Mouse (Mus musculus): ENCODE measurements around the gene Anp32a. TPM values are rescaled to one million over a fixed set of nuclear protein-coding genes. Genes with fewer than 3 reads are reported as not detected.

Anp32a gene
- polyA plus RNA-seq, 1 experiment from 2014 or later, result 63.7 TPM

- no peak overlapping the region for H3K9ac ChIP-seq
- H3K4me3 ChIP-seq (replicated peaks), result no peak overlapping the region
- WGBS (ENCODE audit: insufficient replicate concordance), result 80% methylated on average over 5 of the region's 5 CpGs
- no peaks in the 10 kb centered on the region for H3K9me3 ChIP-seq (replicated peaks)
- no peaks in the 10 kb centered on the region for H3K27me3 ChIP-seq
- H3K4me1 ChIP-seq (replicated peaks), result peaks cover 87% of the 10 kb centered on the region
- no peak for ATAC-seq (ENCODE audit: insufficient read depth)
- H3K36me3 ChIP-seq (replicated peaks), result 0 out of 2 replicates have a peak, but pooled peaks cover 8% of the 10 kb centered on the region
- H3K4me2 ChIP-seq, result no peak overlapping the region
- no peak overlapping the region for H3K27ac ChIP-seq (replicated peaks)
Observed at GRCm38 (mm10) chr9:62347201-62347600, 6.1 kb downstream of the Anp32a start.

GRCm38 (mm10) chr9:62348050-62348449, 7.0 kb downstream of the Anp32a start:
- WGBS (ENCODE audit: insufficient replicate concordance), result 59% methylated on average over 10 of the region's 10 CpGs
- no peak overlapping the region for H3K4me2 ChIP-seq
- no peak overlapping the region for H3K9ac ChIP-seq
- ATAC-seq (ENCODE audit: insufficient read depth), result no peak
- no peak overlapping the region for H3K27ac ChIP-seq (replicated peaks)
- H3K4me1 ChIP-seq (replicated peaks), result peaks cover 91% of the 10 kb centered on the region
- no peaks in the 10 kb centered on the region for H3K9me3 ChIP-seq (replicated peaks)
- no peak overlapping the region for H3K4me3 ChIP-seq (replicated peaks)
- H3K27me3 ChIP-seq, result no peaks in the 10 kb centered on the region
- 0 out of 2 replicates have a peak, but pooled peaks cover 8% of the 10 kb centered on the region for H3K36me3 ChIP-seq (replicated peaks)

- no peak overlapping the region for H3K9ac ChIP-seq
Observed at GRCm38 (mm10) chr9:62348467-62348985, 7.4 kb downstream of the Anp32a start.

GRCm38 (mm10) chr9:62349250-62349649, 8.2 kb downstream of the Anp32a start:
- H3K4me3 ChIP-seq (replicated peaks), result no peak overlapping the region
- peaks cover 93% of the 10 kb centered on the region for H3K4me1 ChIP-seq (replicated peaks)
- 76% methylated on average over 15 of the region's 15 CpGs for WGBS (ENCODE audit: insufficient replicate concordance)
- no peaks in the 10 kb centered on the region for H3K9me3 ChIP-seq (replicated peaks)
- H3K9ac ChIP-seq, result no peak overlapping the region
- H3K27ac ChIP-seq (replicated peaks), result no peak overlapping the region
- no peak overlapping the region for H3K4me2 ChIP-seq
- no peak for ATAC-seq (ENCODE audit: insufficient read depth)
- H3K27me3 ChIP-seq, result no peaks in the 10 kb centered on the region
- 0 out of 2 replicates have a peak, but pooled peaks cover 8% of the 10 kb centered on the region for H3K36me3 ChIP-seq (replicated peaks)

More at GRCm38 (mm10) chr9:62348467-62348985, 7.4 kb downstream of the Anp32a start:
- no peak overlapping the region for H3K27ac ChIP-seq (replicated peaks)
- H3K4me3 ChIP-seq (replicated peaks), result no peak overlapping the region
- H3K27me3 ChIP-seq, result no peaks in the 10 kb centered on the region
- no peaks in the 10 kb centered on the region for H3K9me3 ChIP-seq (replicated peaks)
- no peak for ATAC-seq (ENCODE audit: insufficient read depth)
- no peak overlapping the region for H3K4me2 ChIP-seq
- H3K36me3 ChIP-seq (replicated peaks), result 0 out of 2 replicates have a peak, but pooled peaks cover 8% of the 10 kb centered on the region
- WGBS (ENCODE audit: insufficient replicate concordance), result 52% methylated on average over 6 of the region's 6 CpGs
- H3K4me1 ChIP-seq (replicated peaks), result peaks cover 91% of the 10 kb centered on the region

- Histone ChIP-seq H3K27ac (replicated peaks) (no peak overlapping the region), H3K27me3 (no peaks in the 10 kb centered on the region), H3K9me3 (replicated peaks) (no peaks in the 10 kb centered on the region), H3K36me3 (replicated peaks) (peaks cover 20% of the 10 kb centered on the region; the same call in 1 of the 2 replicates), H3K4me3 (replicated peaks) (no peak overlapping the region), H3K4me2 (no peak overlapping the region), H3K9ac (no peak overlapping the region), H3K4me1 (replicated peaks) (peaks cover 93% of the 10 kb centered on the region)
- 33% methylated on average over 2 of the region's 2 CpGs for WGBS (ENCODE audit: insufficient replicate concordance)
- no peak for ATAC-seq (ENCODE audit: insufficient read depth)
Observed at GRCm38 (mm10) chr9:62350721-62351120, 9.6 kb downstream of the Anp32a start.

DNA sequence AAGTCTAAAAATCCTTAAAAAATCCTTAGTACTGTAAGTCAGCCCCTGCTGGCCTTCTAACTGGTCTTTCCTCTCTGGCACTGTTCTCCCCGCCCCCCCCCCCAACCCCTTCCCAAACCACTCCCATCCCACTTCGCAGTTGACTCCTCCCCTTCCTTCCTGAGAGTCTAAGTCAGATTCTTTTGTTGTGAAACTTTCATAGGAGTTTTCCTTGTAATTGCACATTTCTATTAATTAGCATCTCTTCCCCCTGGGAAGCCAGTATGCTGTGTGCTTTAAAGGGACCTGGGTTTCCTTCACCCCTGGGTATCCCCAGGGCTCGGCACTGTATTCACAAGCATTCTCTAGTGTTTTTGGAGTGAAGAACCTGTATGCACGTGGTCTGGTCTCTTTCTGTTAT, 10.1 kb downstream of the Anp32a start:
- ATAC-seq (ENCODE audit: insufficient read depth), result no peak
- Histone ChIP-seq H3K4me1 (replicated peaks) (peaks cover 93% of the 10 kb centered on the region), H3K27me3 (no peaks in the 10 kb centered on the region), H3K9ac (no peak overlapping the region), H3K4me2 (no peak overlapping the region; the same call in 1 of the 2 replicates), H3K36me3 (replicated peaks) (peaks cover 23% of the 10 kb centered on the region; the same call in 1 of the 2 replicates), H3K27ac (replicated peaks) (no peak overlapping the region), H3K9me3 (replicated peaks) (no peaks in the 10 kb centered on the region), H3K4me3 (replicated peaks) (no peak overlapping the region)
- WGBS (ENCODE audit: insufficient replicate concordance), result 17% methylated on average over 4 of the region's 4 CpGs

DNA sequence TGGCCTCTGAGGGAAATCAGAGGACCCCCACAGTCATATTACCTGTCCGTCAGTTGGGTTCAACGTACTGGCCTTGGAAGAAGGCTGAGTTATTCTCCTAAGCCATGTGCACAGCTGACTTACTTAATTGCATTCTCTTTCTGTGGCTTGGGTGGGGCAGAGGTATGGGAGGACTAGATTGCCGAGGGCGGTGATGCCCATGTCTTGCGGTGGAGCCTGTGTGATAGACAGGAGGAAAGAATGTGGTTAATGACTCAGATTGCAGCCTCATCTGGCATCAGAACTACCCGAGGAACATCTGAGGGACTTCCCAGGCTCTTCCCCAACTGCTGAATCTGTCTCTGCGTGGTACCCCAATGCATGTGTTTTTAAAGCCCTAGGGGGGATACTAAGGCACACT, 12.7 kb downstream of the Anp32a start:
- peak overlapping the region; percentile 35 for H3K4me2 ChIP-seq
- peak overlapping the region; percentile 33; the same call in 1 of the 2 replicates for H3K27ac ChIP-seq (replicated peaks)
- no peaks in the 10 kb centered on the region for H3K27me3 ChIP-seq
- WGBS (ENCODE audit: insufficient replicate concordance), result 18% methylated on average over 7 of the region's 7 CpGs
- H3K9me3 ChIP-seq (replicated peaks), result no peaks in the 10 kb centered on the region
- ATAC-seq (ENCODE audit: insufficient read depth), result peak; percentile 74
- no peak overlapping the region for H3K9ac ChIP-seq
- no peak overlapping the region for H3K4me3 ChIP-seq (replicated peaks)
- peaks cover 93% of the 10 kb centered on the region for H3K4me1 ChIP-seq (replicated peaks)
- peaks cover 20% of the 10 kb centered on the region; the same call in 1 of the 2 replicates for H3K36me3 ChIP-seq (replicated peaks)

DNA sequence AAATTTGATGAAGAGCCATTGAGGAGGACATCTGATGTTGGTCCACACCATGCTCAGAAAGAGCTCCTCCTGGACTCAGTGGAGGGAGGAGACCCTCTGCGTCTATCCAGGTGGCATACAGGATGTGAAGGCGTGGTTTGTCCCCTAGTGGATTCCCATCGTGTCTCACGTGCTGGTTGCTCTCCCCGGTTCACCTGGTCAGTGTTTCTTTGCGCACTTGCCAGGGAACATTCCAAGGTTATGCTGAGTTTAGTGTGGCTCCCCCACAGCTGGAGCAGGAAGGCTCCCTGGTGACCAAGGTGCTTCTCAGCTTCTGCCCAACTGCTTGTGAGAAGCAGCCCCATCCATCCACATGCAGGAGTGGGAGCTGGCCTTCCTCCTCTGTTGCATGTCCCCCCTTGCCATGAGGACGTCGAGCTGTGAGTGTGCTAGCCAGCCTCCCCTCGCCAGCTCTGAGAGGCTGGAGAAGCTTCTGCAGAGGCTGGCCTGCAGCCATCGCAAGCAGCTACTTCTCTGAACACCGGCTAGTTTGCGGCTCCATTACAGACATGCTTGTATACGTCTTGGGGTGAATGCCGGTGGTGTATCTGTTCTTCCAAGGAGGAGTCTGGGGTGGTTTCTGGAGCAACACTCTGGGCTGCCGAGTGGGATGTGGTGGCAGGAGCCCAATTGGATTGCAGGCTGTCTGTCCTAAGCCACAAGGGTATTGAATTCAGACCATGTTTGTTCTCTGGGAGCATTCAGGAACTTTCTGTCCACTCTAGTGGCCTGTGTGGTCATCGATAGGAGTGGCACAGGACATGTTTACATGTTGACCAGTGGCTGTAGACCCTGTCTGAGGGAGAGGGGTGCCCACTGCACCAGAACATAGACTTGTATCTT, 14.0 kb downstream of the Anp32a start:
- no peak for ATAC-seq (ENCODE audit: insufficient read depth)
- Histone ChIP-seq H3K4me2 (no peak overlapping the region), H3K9me3 (replicated peaks) (no peaks in the 10 kb centered on the region), H3K9ac (no peak overlapping the region), H3K27ac (replicated peaks) (no peak overlapping the region), H3K27me3 (no peaks in the 10 kb centered on the region), H3K36me3 (replicated peaks) (peaks cover 28% of the 10 kb centered on the region), H3K4me3 (replicated peaks) (no peak overlapping the region), H3K4me1 (replicated peaks) (peaks cover 93% of the 10 kb centered on the region)
- 82% methylated on average over 16 of the region's 16 CpGs for WGBS (ENCODE audit: insufficient replicate concordance)

GRCm38 (mm10) chr9:62355763-62356162, 14.7 kb downstream of the Anp32a start:
- H3K27ac ChIP-seq (replicated peaks), result no peak overlapping the region
- H3K9me3 ChIP-seq (replicated peaks), result no peaks in the 10 kb centered on the region
- 80% methylated on average over 6 of the region's 6 CpGs for WGBS (ENCODE audit: insufficient replicate concordance)
- H3K27me3 ChIP-seq, result no peaks in the 10 kb centered on the region
- H3K4me1 ChIP-seq (replicated peaks), result peaks cover 92% of the 10 kb centered on the region
- H3K4me3 ChIP-seq (replicated peaks), result no peak overlapping the region
- no peak overlapping the region for H3K9ac ChIP-seq
- H3K4me2 ChIP-seq, result no peak overlapping the region
- peaks cover 28% of the 10 kb centered on the region for H3K36me3 ChIP-seq (replicated peaks)
- ATAC-seq (ENCODE audit: insufficient read depth), result no peak

DNA sequence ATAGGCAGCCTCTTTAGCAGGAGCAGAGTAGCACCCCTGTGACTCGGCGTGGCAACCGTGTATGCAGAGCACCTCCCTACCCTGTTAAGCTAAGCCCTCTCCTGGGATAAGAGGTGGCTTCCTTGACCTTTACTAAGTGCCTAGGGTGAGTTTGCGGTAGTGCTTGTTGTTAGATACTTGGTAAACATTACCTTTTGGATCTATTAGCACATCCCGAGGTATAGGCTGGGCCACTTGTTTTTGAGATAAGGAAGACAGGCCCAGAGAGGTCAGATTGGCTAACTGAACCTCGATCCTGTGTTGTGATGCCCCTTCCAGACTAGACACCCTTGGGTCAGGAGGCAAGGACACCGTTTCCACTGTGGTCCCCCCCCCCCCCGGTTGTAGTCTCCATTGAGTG, 16.5 kb downstream of the Anp32a start:
- Histone ChIP-seq H3K36me3 (replicated peaks) (peaks cover 29% of the 10 kb centered on the region), H3K4me3 (replicated peaks) (no peak overlapping the region), H3K9me3 (replicated peaks) (no peaks in the 10 kb centered on the region), H3K9ac (no peak overlapping the region), H3K4me1 (replicated peaks) (peaks cover 97% of the 10 kb centered on the region), H3K4me2 (no peak overlapping the region), H3K27me3 (no peaks in the 10 kb centered on the region), H3K27ac (replicated peaks) (no peak overlapping the region)
- no peak for ATAC-seq (ENCODE audit: insufficient read depth)
- 64% methylated on average over 8 of the region's 8 CpGs for WGBS (ENCODE audit: insufficient replicate concordance)

DNA sequence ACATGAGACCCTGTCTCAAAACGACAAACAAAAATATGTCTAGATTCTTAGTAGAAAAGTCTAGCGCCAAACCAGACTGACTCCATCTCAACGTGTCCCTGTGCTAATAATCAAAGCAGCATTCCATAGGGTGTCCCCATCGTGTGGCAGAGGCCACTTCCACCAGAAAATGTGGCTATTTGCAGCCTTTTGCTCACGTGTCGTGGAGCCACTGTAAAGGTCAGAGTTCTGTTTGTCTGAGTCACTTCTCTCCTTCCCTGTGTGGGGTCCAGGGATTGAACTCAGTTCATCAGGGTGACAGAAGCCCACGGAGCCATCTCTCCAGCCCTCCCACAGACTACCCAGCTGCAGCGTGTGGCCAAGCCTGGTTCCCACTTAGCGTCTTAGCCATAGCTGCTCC, 17.8 kb downstream of the Anp32a start:
- Histone ChIP-seq H3K27me3 (no peaks in the 10 kb centered on the region), H3K36me3 (replicated peaks) (peaks cover 29% of the 10 kb centered on the region), H3K9me3 (replicated peaks) (no peaks in the 10 kb centered on the region), H3K4me1 (replicated peaks) (peaks cover 98% of the 10 kb centered on the region), H3K4me2 (no peak overlapping the region), H3K9ac (no peak overlapping the region), H3K27ac (replicated peaks) (no peak overlapping the region), H3K4me3 (replicated peaks) (no peak overlapping the region)
- WGBS (ENCODE audit: insufficient replicate concordance), result 68% methylated on average over 9 of the region's 9 CpGs
- no peak for ATAC-seq (ENCODE audit: insufficient read depth)

Measured in liver, embryonic 15.5 days (tissue).